Mouse (Mus musculus) midbrain, embryonic 13.5 days (tissue): Measurements from ENCODE around the gene Chsy1. TPM values are rescaled to one million over a fixed set of nuclear protein-coding genes. Genes with fewer than 3 reads are reported as not detected.

Source experiments
- ATAC-seq: fragments of 200-750 bp; cut with Nextera tagmentation; 2 replicates; pipeline ENCODE4 v1.8.0; 2017; ENCODE audit warnings: mild to moderate bottlenecking, moderate TSS enrichment, moderate library complexity
- H3K27ac ChIP-seq: fragments of 300-500 bp; sonication (generic); 2 replicates; pipeline ENCODE4 v1.5.1; 2015; ENCODE audit warnings: inconsistent platforms, mild to moderate bottlenecking, moderate library complexity
- H3K27me3 ChIP-seq: fragments of 300-500 bp; sonication (generic); 2 replicates; pipeline ENCODE4 v1.6.1; 2015; ENCODE audit warnings: mild to moderate bottlenecking, inconsistent platforms
- H3K36me3 ChIP-seq: fragments of 300-500 bp; sonication (generic); 2 replicates; pipeline ENCODE4 v1.6.1; 2015; ENCODE audit warnings: mild to moderate bottlenecking, inconsistent platforms
- H3K4me1 ChIP-seq: fragments of 300-500 bp; sonication (generic); replicated peaks from 2 replicates; pipeline ENCODE4 v1.6.1; 2015; ENCODE audit warnings: inconsistent platforms
- H3K4me2 ChIP-seq: fragments of 300-500 bp; sonication (generic); replicated peaks from 2 replicates; pipeline ENCODE4 v1.6.1; 2015; ENCODE audit warnings: moderate library complexity, mild to moderate bottlenecking, inconsistent platforms
- H3K4me3 ChIP-seq: fragments of 300-500 bp; sonication (generic); replicated peaks from 2 replicates; pipeline ENCODE4 v1.5.1; 2015; ENCODE audit warnings: mild to moderate bottlenecking, inconsistent platforms
- H3K9ac ChIP-seq: fragments of 300-500 bp; sonication (generic); replicated peaks from 2 replicates; pipeline ENCODE4 v1.6.1; 2015; ENCODE audit warnings: mild to moderate bottlenecking, inconsistent platforms
- H3K9me3 ChIP-seq: fragments of 300-500 bp; sonication (generic); 2 replicates; pipeline ENCODE4 v1.6.1; 2016; ENCODE audit warnings: mild to moderate bottlenecking, inconsistent platforms
- WGBS: fragments of 180-500 bp; shearing (Covaris S2); methylation state at CpG from one replicate; pipeline ENCODE4 v1.1.7; 2015; 5-methylcytosine and 5-hydroxymethylcytosine counted together
- polyA plus RNA-seq: library from polyadenylated mRNA; unstranded; fragments of >200 nt; fragmentation: Nextera tagmentation; extraction: Ambion mirVana; gene quantifications from 2 replicates; pipeline ENCODE4 v1.2.1, GENCODE M21; 2015

Gene Chsy1
- polyA plus RNA-seq, 1 experiment from 2014 or later = 11.1 TPM

- Histone ChIP-seq H3K4me1 (peaks cover 20% of the 10 kb centered on the region), H3K4me2 (no peak overlapping the region), H3K27me3 (no peaks in the 10 kb centered on the region), H3K36me3 (no peaks in the 10 kb centered on the region), H3K9ac (no peak overlapping the region), H3K27ac (no peak overlapping the region), H3K9me3 (no peaks in the 10 kb centered on the region), H3K4me3 (no peak overlapping the region)
- ATAC-seq = no peak
- WGBS = 97% methylated on average over 1 of the region's 1 CpGs
These were observed 37.8 kb downstream of the Chsy1 start for GRCm38 (mm10) chr7:66147156-66147555.

DNA sequence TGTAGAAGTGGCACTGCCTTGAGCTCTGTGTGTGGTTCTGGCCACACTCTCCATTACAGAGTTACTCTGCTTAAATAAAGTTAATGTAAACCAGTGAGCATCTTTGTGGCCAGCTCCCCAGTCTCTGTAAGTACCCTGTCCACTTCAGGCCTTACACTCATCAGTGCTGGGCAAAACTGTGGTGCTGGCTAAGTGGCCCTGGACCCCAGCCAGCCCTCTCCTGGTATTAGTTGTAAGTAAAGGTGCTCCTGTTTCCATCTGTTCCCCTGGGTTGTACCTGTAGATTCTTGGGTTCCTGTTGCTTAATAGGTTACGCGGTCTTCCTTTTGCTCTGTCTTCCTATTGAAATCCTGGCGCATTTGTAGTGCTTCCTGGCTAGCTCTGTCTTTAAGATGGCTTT is 38.5 kb downstream of the Chsy1 start:
- WGBS = 97% methylated on average over 3 of the region's 3 CpGs
- H3K27me3 ChIP-seq = no peaks in the 10 kb centered on the region
- no peak overlapping the region for H3K4me3 ChIP-seq
- no peak overlapping the region for H3K9ac ChIP-seq
- ATAC-seq = no peak
- no peak overlapping the region for H3K4me2 ChIP-seq
- H3K36me3 ChIP-seq = peaks cover 4% of the 10 kb centered on the region
- H3K9me3 ChIP-seq = no peaks in the 10 kb centered on the region
- no peak overlapping the region for H3K27ac ChIP-seq
- H3K4me1 ChIP-seq = peaks cover 13% of the 10 kb centered on the region

DNA sequence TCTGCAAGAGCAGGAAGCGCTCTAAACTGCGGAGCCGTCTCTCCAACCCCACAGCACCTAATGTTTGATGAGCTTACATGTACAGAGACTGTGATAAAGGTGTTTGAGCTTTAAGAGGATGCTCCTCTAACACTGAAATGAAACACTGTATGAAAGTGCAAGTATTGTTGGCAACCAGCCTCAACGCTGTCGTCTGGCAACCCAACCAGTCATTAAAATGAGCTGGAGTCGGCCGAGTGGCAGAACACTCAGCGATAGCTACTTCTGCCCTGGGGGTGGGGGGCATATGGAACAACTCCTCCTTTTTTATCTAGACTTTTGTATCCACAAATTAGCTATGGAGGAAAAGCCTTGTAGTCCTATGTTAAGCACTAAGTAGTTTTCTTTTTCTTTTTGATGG is 40.2 kb downstream of the Chsy1 start:
- Histone ChIP-seq H3K4me1 (peaks cover 11% of the 10 kb centered on the region; the same call in 1 of the 2 replicates), H3K27me3 (no peaks in the 10 kb centered on the region), H3K36me3 (peaks cover 8% of the 10 kb centered on the region), H3K4me2 (no peak overlapping the region), H3K9ac (no peak overlapping the region), H3K9me3 (no peaks in the 10 kb centered on the region), H3K27ac (no peak overlapping the region), H3K4me3 (no peak overlapping the region)
- 90% methylated on average over 8 of the region's 8 CpGs for WGBS
- no peak for ATAC-seq

DNA sequence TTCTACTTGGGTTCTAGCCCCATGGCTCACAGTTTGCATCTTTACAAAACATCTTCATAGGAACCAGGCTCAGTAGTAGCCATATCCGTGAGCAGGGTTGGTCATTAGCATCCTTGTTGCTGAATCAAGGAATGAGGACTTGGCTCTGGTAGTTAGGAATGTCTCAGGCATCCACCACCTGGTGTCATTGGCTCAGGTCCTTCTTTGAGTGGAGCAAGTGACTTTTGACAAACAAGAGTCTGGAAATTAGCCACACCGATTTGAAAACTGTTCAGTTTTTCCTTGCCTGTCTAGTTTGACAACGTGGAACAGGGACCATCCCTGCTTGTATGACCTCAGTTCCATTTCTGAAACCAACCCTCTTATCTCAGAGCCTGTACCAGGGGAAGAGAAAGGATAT is 41.1 kb downstream of the Chsy1 start:
- Histone ChIP-seq H3K36me3 (peaks cover 8% of the 10 kb centered on the region), H3K9me3 (no peaks in the 10 kb centered on the region), H3K4me1 (peaks cover 14% of the 10 kb centered on the region), H3K27ac (no peak overlapping the region), H3K9ac (no peak overlapping the region), H3K4me2 (no peak overlapping the region), H3K27me3 (no peaks in the 10 kb centered on the region), H3K4me3 (no peak overlapping the region)
- no peak for ATAC-seq
- 86% methylated on average over 3 of the region's 3 CpGs for WGBS

DNA sequence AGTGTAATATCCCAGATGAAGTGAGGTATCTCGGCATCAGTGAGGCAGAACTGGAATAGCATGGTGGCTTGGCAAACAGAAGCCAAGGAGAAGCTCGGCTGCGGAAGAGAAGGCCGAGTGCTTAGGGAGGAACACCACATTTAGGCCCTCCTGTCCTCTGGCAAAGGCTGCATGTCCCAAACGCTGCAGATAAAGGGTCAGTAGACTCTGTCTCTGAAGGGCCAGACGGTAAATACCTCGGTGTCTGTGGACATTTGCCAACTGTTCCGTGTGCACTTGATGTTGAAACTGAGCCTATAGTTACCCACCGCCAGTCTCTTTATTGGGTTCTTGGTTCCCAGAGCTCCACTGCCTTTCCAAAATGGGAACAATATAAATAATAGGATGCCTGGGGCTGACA is 48.1 kb downstream of the Chsy1 start:
- Histone ChIP-seq H3K9ac (no peak overlapping the region), H3K36me3 (peaks cover 8% of the 10 kb centered on the region), H3K9me3 (no peaks in the 10 kb centered on the region), H3K27ac (peak overlapping the region; percentile 45; the same call in 1 of the 2 replicates), H3K4me3 (no peak overlapping the region), H3K4me1 (peaks cover 24% of the 10 kb centered on the region), H3K4me2 (no peak overlapping the region), H3K27me3 (no peaks in the 10 kb centered on the region)
- WGBS = 83% methylated on average over 9 of the region's 9 CpGs
- ATAC-seq = no peak

DNA sequence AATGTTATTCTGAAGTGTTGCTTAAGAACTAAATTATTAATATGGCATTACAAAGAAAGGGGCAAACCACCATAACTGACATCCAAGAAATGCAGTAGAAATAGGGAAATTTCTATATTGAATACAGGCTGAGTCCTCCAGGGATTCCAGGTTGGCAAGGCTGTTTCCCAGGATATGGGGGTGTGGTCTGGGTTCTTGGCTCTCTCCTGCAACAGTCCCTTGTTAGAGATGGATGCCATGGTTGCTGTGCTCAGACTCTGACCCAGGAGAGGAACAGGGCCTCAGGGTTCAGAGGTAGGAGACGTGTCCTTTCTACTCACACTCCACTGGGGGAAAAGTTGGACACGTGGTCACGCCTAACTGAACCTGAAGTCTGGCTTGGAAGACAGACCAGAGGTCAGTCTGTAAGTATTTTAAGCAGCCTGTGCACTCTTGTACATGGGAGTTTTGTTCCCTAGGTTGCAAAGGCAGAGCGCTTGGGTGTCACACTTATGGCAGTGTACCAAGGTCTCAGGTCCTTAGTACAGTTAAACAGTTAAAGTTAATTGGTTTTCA is 48.6 kb downstream of the Chsy1 start:
- 84% methylated on average over 4 of the region's 4 CpGs for WGBS
- Histone ChIP-seq H3K9me3 (no peaks in the 10 kb centered on the region), H3K27ac (peak overlapping the region; percentile 45; the same call in 1 of the 2 replicates), H3K4me2 (no peak overlapping the region), H3K4me1 (peaks cover 24% of the 10 kb centered on the region), H3K9ac (no peak overlapping the region), H3K36me3 (peaks cover 2% of the 10 kb centered on the region), H3K27me3 (no peaks in the 10 kb centered on the region), H3K4me3 (no peak overlapping the region)
- ATAC-seq = no peak

DNA sequence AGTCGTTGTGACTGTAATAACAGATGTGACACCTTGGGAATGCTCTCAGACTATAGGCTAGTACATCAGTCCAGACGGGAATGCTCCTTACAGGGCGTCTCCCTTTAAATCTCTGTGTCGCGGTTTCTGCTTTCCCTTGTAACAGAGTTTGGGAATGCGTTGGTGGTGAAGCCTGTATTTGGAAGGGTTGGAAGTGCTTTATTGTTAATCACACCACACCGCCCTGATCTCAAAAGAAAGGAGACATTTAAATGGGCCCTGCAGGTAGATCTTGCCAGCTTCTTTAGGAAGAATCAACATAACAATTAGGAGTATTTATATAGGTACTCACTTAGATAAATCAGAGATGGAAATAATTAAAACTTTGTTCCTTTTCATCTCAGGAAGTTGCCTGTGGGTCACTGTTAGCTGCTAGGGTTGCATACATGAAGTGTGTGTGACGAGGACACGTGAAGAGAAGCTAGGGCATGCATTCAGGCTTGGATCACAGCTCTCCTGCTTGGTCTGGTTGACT is 49.4 kb downstream of the Chsy1 start:
- no peak overlapping the region for H3K27ac ChIP-seq
- 76% methylated on average over 9 of the region's 9 CpGs for WGBS

DNA sequence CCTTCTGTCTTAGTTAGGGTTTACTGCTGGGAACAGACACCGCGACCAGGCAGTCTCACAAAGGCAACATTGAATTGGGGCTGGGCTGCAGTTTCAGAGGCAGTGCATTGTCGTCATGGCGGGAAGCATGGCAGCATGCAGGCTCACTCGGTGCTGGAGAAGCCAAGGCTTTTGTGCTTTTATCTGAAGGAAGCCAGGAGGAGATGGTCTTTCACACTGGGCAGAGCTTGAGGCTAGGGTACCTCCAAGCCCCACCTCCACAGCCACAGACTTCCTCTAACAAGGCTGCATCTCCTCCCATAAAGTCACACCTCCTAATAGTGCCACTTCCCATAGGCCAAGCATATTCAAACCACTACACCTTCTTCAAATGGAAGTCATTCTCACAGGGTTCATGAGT is 50.6 kb downstream of the Chsy1 start:
- WGBS = 49% methylated on average over 5 of the region's 5 CpGs
- ATAC-seq = no peak

More for the DNA sequence above, 49.4 kb downstream of the Chsy1 start:
- Histone ChIP-seq H3K4me2 (no peak overlapping the region), H3K4me1 (peaks cover 24% of the 10 kb centered on the region), H3K9me3 (no peaks in the 10 kb centered on the region), H3K4me3 (no peak overlapping the region), H3K27me3 (no peaks in the 10 kb centered on the region), H3K9ac (no peak overlapping the region), H3K36me3 (no peaks in the 10 kb centered on the region)
- ATAC-seq = no peak

DNA sequence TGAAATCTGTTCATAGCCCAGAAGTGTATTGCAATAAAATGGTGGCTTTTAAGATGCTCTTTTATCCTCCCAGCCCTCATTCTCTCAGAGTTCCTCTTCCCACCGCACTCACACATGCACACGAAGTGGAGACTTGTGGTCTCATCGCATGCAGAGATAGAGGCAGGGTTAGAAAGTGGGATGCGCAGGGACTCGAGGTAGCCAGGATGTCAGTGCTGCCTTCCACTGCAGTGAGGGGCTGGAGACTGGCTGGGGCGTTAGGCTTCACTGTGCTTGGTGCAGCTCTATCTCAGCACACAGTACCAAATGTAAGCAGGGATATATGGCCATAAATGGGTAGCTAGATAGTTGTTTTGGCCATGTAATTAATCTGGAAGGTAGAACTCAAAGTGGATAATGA is 52.5 kb downstream of the Chsy1 start:
- no peak overlapping the region for H3K4me3 ChIP-seq
- H3K27ac ChIP-seq = no peak overlapping the region
- H3K27me3 ChIP-seq = no peaks in the 10 kb centered on the region
- H3K9me3 ChIP-seq = no peaks in the 10 kb centered on the region
- no peaks in the 10 kb centered on the region for H3K36me3 ChIP-seq
- H3K4me2 ChIP-seq = no peak overlapping the region
- 91% methylated on average over 6 of the region's 6 CpGs for WGBS
- H3K4me1 ChIP-seq = peaks cover 31% of the 10 kb centered on the region
- no peak for ATAC-seq
- H3K9ac ChIP-seq = no peak overlapping the region

More for the DNA sequence above, 50.6 kb downstream of the Chsy1 start:
- H3K4me2 ChIP-seq = no peak overlapping the region
- H3K4me3 ChIP-seq = no peak overlapping the region
- no peak overlapping the region for H3K27ac ChIP-seq
- no peaks in the 10 kb centered on the region for H3K27me3 ChIP-seq
- H3K4me1 ChIP-seq = peaks cover 31% of the 10 kb centered on the region
- H3K9ac ChIP-seq = no peak overlapping the region
- H3K36me3 ChIP-seq = no peaks in the 10 kb centered on the region
- H3K9me3 ChIP-seq = no peaks in the 10 kb centered on the region

DNA sequence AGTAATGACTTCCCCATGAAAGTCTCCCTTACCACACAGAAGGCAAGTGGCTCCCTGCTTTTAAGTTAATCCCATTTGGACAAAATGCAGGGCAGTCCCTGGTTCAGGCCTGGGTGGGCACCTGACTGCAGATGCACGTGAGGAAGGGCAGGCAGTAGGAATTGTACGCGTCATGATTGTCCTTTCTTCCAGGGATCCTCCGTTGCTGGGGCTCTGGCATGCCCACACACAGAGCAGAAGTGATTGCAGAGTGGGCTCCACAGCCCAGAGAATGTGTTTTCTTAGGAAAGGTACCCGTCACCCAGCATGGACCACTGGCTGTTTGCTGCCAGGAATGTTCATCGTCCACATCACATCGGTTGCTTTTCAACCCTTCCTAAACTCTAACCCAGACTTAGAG is 53.2 kb downstream of the Chsy1 start:
- WGBS = 80% methylated on average over 7 of the region's 7 CpGs
- Histone ChIP-seq H3K27ac (no peak overlapping the region), H3K9ac (no peak overlapping the region), H3K27me3 (no peaks in the 10 kb centered on the region), H3K4me3 (no peak overlapping the region), H3K4me2 (no peak overlapping the region), H3K4me1 (peaks cover 26% of the 10 kb centered on the region), H3K9me3 (no peaks in the 10 kb centered on the region), H3K36me3 (no peaks in the 10 kb centered on the region)
- ATAC-seq = no peak

GRCm38 (mm10) chr7:66162981-66163380 is 53.7 kb downstream of the Chsy1 start:
- ATAC-seq = no peak
- Histone ChIP-seq H3K9ac (no peak overlapping the region), H3K9me3 (no peaks in the 10 kb centered on the region), H3K4me3 (no peak overlapping the region), H3K36me3 (no peaks in the 10 kb centered on the region), H3K4me1 (peaks cover 22% of the 10 kb centered on the region), H3K4me2 (no peak overlapping the region), H3K27me3 (no peaks in the 10 kb centered on the region), H3K27ac (no peak overlapping the region)
- 93% methylated on average over 1 of the region's 1 CpGs for WGBS

DNA sequence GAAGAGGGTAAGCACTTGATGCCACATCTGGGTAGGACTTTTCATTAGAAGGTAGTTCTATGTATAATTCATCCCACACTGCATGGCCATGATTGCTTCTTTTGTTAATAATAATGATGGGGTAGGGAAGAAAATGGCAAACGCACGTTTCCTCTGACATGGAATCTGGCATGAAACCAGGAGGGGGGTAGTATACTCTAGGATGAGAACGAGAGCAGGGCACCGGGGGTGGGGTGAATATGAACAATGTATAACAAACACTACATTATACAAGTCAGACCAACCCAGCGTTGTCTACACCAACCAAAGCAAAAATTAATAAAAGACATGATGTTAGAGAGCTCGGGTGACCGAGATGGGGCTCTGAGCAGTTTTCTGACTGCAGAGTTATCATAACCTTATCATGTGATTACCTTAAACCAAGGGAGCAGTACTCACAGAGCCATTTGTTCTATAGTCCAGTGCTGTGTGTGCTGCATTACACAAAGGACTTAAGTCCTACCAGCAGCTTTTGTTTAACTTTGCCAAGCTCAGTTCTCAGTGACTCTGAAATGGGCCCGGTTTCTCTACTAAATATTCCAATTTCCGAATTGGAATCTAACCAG is 55.2 kb downstream of the Chsy1 start:
- Histone ChIP-seq H3K27me3 (no peaks in the 10 kb centered on the region), H3K9ac (no peak overlapping the region), H3K9me3 (no peaks in the 10 kb centered on the region), H3K36me3 (no peaks in the 10 kb centered on the region), H3K27ac (peak overlapping the region; percentile 25; the same call in 1 of the 2 replicates), H3K4me1 (peaks cover 18% of the 10 kb centered on the region), H3K4me3 (no peak overlapping the region), H3K4me2 (no peak overlapping the region)
- 0 out of 2 replicates have a peak, but pooled peaks have one; percentile 30 for ATAC-seq
- WGBS = 67% methylated on average over 9 of the region's 9 CpGs
